Mouse (Mus musculus): ENCODE data around the gene Ccdc57. TPM values are rescaled to one million over a fixed set of nuclear protein-coding genes. Genes with fewer than 3 reads are reported as not detected.

Ccdc57 gene
- 4.0 and 4.1 TPM in 2 replicates for polyA plus RNA-seq (2015; fragmentation: Nextera tagmentation; extraction: Ambion mirVana)

GRCm38 (mm10) chr11:120932564-120933398 lies at the start of gene Ccdc57:
Gene Ccdc57 (minus strand): TSS chr11:120932872.

DNA sequence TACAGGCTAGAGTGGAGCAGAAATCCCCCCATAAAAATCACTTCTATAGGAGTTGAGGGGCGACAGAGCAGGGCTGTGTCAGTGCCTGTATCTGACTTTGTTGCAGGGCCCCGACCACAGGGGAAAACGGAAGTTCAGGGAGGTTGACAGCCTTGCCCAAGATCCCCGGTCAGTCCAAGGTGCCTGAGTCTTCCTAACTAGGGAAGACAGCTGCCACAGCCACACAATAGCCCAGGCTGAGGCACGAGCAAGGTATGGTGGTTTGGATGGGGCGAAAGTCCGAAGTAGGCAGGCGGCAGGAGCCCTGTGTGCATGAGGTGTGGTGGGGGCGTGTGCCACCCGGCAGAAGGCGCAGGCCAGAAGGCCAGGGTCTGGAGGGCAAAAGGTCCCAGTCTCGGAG lies 15.7 kb upstream of the Ccdc57 start, which contains the start of gene Slc16a3:
TSS of gene Slc16a3 (plus strand) at position 153 of the 400 bp plus-strand sequence.

GRCm38 (mm10) chr11:120823956-120824786 lies 108.5 kb downstream of the Ccdc57 start, which contains the start of gene Fasn:
Gene Fasn (minus strand): TSS chr11:120824547.

DNA sequence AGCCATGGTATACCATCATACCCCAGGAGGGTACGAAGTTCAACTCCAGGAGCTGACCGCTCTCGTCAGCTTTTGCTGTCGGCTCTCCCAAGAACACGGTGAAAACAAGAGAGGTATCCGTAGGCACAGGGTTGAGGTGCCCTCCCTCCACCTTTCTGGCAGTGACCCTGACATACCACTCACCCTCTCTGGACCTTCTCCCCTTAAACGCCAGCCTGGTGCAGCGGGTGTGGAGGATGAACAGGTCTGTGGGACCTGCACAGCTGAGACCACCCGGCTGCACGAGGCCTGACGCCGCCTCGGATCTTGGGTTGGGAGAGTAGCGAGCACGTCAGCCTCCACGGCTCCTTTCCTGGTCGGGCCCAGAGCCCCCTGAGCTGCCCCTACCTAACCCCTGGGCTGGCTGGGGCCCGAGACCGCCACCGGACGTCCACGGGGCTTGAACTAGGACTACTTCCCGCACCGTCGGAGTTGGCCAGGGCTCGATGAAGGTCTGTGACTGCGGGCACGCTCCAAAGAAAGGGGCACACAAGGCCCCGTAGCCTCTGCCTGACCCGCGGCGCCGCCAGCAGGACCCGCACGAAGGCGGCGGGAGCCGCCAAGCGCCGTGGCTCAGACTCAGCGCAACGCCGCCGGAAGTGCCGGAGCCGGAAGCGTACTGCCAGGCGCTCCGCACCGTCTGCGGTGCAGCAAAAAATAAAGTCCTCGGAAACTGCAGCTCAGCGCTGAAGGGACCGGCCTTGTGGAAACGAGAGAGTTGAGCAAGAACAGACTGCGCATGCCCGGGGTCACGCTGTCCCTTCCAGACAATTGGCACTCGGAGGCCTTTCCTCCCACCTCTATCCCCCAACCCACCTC lies 136.7 kb downstream of the Ccdc57 start, which contains the start of gene Dus1l:
TSS of gene Dus1l (minus strand) at position 648 of the 858 bp plus-strand sequence.

DNA sequence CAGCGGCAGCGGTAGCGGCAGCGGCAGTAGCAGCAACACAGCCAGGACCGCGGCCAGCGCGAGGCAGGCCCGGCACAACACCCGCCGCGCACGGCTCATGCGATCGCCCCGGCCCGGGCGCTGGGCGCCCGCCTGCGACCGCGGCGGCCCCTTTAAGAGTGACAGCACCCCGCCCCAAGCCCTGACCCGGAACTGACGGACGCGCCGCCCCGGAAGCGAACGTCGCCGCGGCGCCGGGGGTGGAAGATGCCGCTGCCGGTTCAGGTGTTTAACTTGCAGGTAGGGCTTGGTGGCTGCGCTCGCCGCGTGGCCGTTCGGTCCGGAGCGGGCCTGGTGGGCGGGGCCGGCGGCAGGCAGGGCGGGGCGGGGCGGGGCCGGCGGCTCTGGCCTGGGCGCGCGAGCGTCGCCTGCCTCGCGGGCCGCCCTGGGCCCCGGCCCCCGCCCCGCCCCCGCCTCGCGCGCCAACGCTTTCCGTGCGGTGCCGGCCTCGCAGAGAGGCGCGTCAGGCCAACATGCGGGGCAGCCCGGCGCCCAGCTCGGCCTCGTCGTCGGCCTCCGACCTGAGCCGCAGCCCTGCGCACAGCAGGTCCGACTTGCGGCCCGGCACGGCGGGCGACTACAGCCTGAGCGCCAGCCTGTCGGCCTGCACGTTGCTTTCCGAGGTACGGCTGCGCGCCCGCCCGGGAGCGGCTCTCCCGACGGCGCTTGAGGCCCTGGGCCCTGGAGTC lies 148.4 kb downstream of the Ccdc57 start, which contains the start of the genes Rfng and Gps1:
TSS of gene Rfng (minus strand) at position 144 of the 728 bp plus-strand sequence.
TSS of gene Gps1 (plus strand) at position 209 of the 728 bp plus-strand sequence.

Other genes with a start within 250 kb of the Ccdc57 start
- 103 and 104 TPM in 2 replicates for gene Cenpx, start 219.1 kb downstream of the Ccdc57 start, polyA plus RNA-seq (2015; fragmentation: Nextera tagmentation; extraction: Ambion mirVana)
- gene Lrrc45, start 218.9 kb downstream of the Ccdc57 start, polyA plus RNA-seq (2015; fragmentation: Nextera tagmentation; extraction: Ambion mirVana) = 45.3 and 62.8 TPM in 2 replicates
- 617 and 689 TPM in 2 replicates for gene Rac3, start 211.4 kb downstream of the Ccdc57 start, polyA plus RNA-seq (2015; fragmentation: Nextera tagmentation; extraction: Ambion mirVana)
- 25.0 and 27.0 TPM in 2 replicates for gene Dcxr, start 205.6 kb downstream of the Ccdc57 start, polyA plus RNA-seq (2015; fragmentation: Nextera tagmentation; extraction: Ambion mirVana)
- gene Cbr2, start 200.8 kb downstream of the Ccdc57 start, polyA plus RNA-seq (2015; fragmentation: Nextera tagmentation; extraction: Ambion mirVana) = 4.1 and 4.5 TPM in 2 replicates
- 1.8 and 2.9 TPM in 2 replicates for gene Hmga1b, start 170.1 kb downstream of the Ccdc57 start, polyA plus RNA-seq (2015; fragmentation: Nextera tagmentation; extraction: Ambion mirVana)
- 98.9 and 123 TPM in 2 replicates for gene Rfng, start 148.7 kb downstream of the Ccdc57 start, polyA plus RNA-seq (2015; fragmentation: Nextera tagmentation; extraction: Ambion mirVana)
- gene Gps1, start 148.6 kb downstream of the Ccdc57 start, polyA plus RNA-seq (2015; fragmentation: Nextera tagmentation; extraction: Ambion mirVana) = 236 and 269 TPM in 2 replicates
- 34.8 and 41.7 TPM in 2 replicates for gene Dus1l, start 136.5 kb downstream of the Ccdc57 start, polyA plus RNA-seq (2015; fragmentation: Nextera tagmentation; extraction: Ambion mirVana)
- 47.3 and 79.1 TPM in 2 replicates for gene Fasn, start 108.3 kb downstream of the Ccdc57 start, polyA plus RNA-seq (2015; fragmentation: Nextera tagmentation; extraction: Ambion mirVana)
- 3.7 and 4.1 TPM in 2 replicates for gene Slc16a3, start 15.6 kb upstream of the Ccdc57 start, polyA plus RNA-seq (2015; fragmentation: Nextera tagmentation; extraction: Ambion mirVana)
- gene Csnk1d, start 58.5 kb upstream of the Ccdc57 start, polyA plus RNA-seq (2015; fragmentation: Nextera tagmentation; extraction: Ambion mirVana) = 87.4 and 94.5 TPM in 2 replicates
- 0.18 TPM in 1 of 2 replicates, not detected in the other for gene Cd7, start 106.5 kb upstream of the Ccdc57 start, polyA plus RNA-seq (2015; fragmentation: Nextera tagmentation; extraction: Ambion mirVana)
- not detected in 2 replicates for gene Sectm1b, start 130.7 kb upstream of the Ccdc57 start, polyA plus RNA-seq (2015; fragmentation: Nextera tagmentation; extraction: Ambion mirVana)
- gene Sectm1a, start 148.3 kb upstream of the Ccdc57 start, polyA plus RNA-seq (2015; fragmentation: Nextera tagmentation; extraction: Ambion mirVana) = 0.26 and 0.50 TPM in 2 replicates
- not detected in 2 replicates for gene Tex19.2, start 185.8 kb upstream of the Ccdc57 start, polyA plus RNA-seq (2015; fragmentation: Nextera tagmentation; extraction: Ambion mirVana)
- 0.09 TPM in 1 of 2 replicates, not detected in the other for gene Tex19.1, start 213.3 kb upstream of the Ccdc57 start, polyA plus RNA-seq (2015; fragmentation: Nextera tagmentation; extraction: Ambion mirVana)
- 0.72 and 0.88 TPM in 2 replicates for gene Uts2r, start 227.4 kb upstream of the Ccdc57 start, polyA plus RNA-seq (2015; fragmentation: Nextera tagmentation; extraction: Ambion mirVana)

Measured in neural tube, postnatal 0 days (tissue).